Mouse (Mus musculus): ENCODE measurements around the gene Npr1. TPM values are rescaled to one million over a fixed set of nuclear protein-coding genes. Genes with fewer than 3 reads are reported as not detected.

Npr1 gene
- polyA plus RNA-seq, 1 experiment from 2014 or later = 3.3 TPM

Other genes starting within 250 kb of the Npr1 start
- 93.6 and 96.3 TPM in 2 replicates for gene Jtb, start 234.3 kb downstream of the Npr1 start, polyA plus RNA-seq (2016; fragmentation: Nextera tagmentation; extraction: Ambion mirVana)
- 4.6 and 4.9 TPM in 2 replicates for gene Creb3l4, start 222.4 kb downstream of the Npr1 start, polyA plus RNA-seq (2016; fragmentation: Nextera tagmentation; extraction: Ambion mirVana)
- gene Slc39a1, start 217.7 kb downstream of the Npr1 start, polyA plus RNA-seq (2016; fragmentation: Nextera tagmentation; extraction: Ambion mirVana) = 69.6 and 81.8 TPM in 2 replicates
- gene Crtc2, start 211.7 kb downstream of the Npr1 start, polyA plus RNA-seq (2016; fragmentation: Nextera tagmentation; extraction: Ambion mirVana) = 18.5 and 20.9 TPM in 2 replicates
- gene Dennd4b, start 200.7 kb downstream of the Npr1 start, polyA plus RNA-seq (2016; fragmentation: Nextera tagmentation; extraction: Ambion mirVana) = 6.9 and 7.0 TPM in 2 replicates
- 13.6 and 14.1 TPM in 2 replicates for gene Gatad2b, start 172.7 kb downstream of the Npr1 start, polyA plus RNA-seq (2016; fragmentation: Nextera tagmentation; extraction: Ambion mirVana)
- 16.4 and 20.1 TPM in 2 replicates for gene Slc27a3, start 75.9 kb downstream of the Npr1 start, polyA plus RNA-seq (2016; fragmentation: Nextera tagmentation; extraction: Ambion mirVana)
- gene Ints3, start 32.2 kb downstream of the Npr1 start, polyA plus RNA-seq (2016; fragmentation: Nextera tagmentation; extraction: Ambion mirVana) = 36.2 and 36.9 TPM in 2 replicates
- gene Ilf2, start 10.3 kb upstream of the Npr1 start, polyA plus RNA-seq (2016; fragmentation: Nextera tagmentation; extraction: Ambion mirVana) = 343 and 346 TPM in 2 replicates
- gene Snapin, start 25.2 kb upstream of the Npr1 start, polyA plus RNA-seq (2016; fragmentation: Nextera tagmentation; extraction: Ambion mirVana) = 65.5 and 75.1 TPM in 2 replicates
- gene Chtop, start 43.6 kb upstream of the Npr1 start, polyA plus RNA-seq (2016; fragmentation: Nextera tagmentation; extraction: Ambion mirVana) = 193 and 205 TPM in 2 replicates
- 5.4 and 7.2 TPM in 2 replicates for gene S100a1, start 48.5 kb upstream of the Npr1 start, polyA plus RNA-seq (2016; fragmentation: Nextera tagmentation; extraction: Ambion mirVana)
- gene S100a13, start 48.6 kb upstream of the Npr1 start, polyA plus RNA-seq (2016; fragmentation: Nextera tagmentation; extraction: Ambion mirVana) = 9.3 and 9.5 TPM in 2 replicates
- gene S100a14, start 61.0 kb upstream of the Npr1 start, polyA plus RNA-seq (2016; fragmentation: Nextera tagmentation; extraction: Ambion mirVana) = not detected in 2 replicates
- gene S100a16, start 71.4 kb upstream of the Npr1 start, polyA plus RNA-seq (2016; fragmentation: Nextera tagmentation; extraction: Ambion mirVana) = 30.8 and 35.3 TPM in 2 replicates
- gene S100a3, start 94.7 kb upstream of the Npr1 start, polyA plus RNA-seq (2016; fragmentation: Nextera tagmentation; extraction: Ambion mirVana) = not detected in 2 replicates
- not detected in 2 replicates for gene S100a2, start 124.4 kb upstream of the Npr1 start, polyA plus RNA-seq (2016; fragmentation: Nextera tagmentation; extraction: Ambion mirVana)
- not detected in 2 replicates for gene Gm42674, start 136.0 kb upstream of the Npr1 start, polyA plus RNA-seq (2016; fragmentation: Nextera tagmentation; extraction: Ambion mirVana)
- gene S100a4, start 137.9 kb upstream of the Npr1 start, polyA plus RNA-seq (2016; fragmentation: Nextera tagmentation; extraction: Ambion mirVana) = 0.35 and 0.81 TPM in 2 replicates
- gene S100a5, start 142.7 kb upstream of the Npr1 start, polyA plus RNA-seq (2016; fragmentation: Nextera tagmentation; extraction: Ambion mirVana) = not detected in 2 replicates
- gene S100a6, start 147.0 kb upstream of the Npr1 start, polyA plus RNA-seq (2016; fragmentation: Nextera tagmentation; extraction: Ambion mirVana) = 14.0 and 23.4 TPM in 2 replicates
- gene S100a7a, start 188.2 kb upstream of the Npr1 start, polyA plus RNA-seq (2016; fragmentation: Nextera tagmentation; extraction: Ambion mirVana) = 0.15 TPM in 1 of 2 replicates, not detected in the other
- gene S100a8, start 203.1 kb upstream of the Npr1 start, polyA plus RNA-seq (2016; fragmentation: Nextera tagmentation; extraction: Ambion mirVana) = 2.3 TPM in 1 of 2 replicates, not detected in the other
- gene S100a9, start 229.9 kb upstream of the Npr1 start, polyA plus RNA-seq (2016; fragmentation: Nextera tagmentation; extraction: Ambion mirVana) = 0.48 TPM in 1 of 2 replicates, not detected in the other